Mouse (Mus musculus) gonadal fat pad, adult 2 months (tissue): Measurements from ENCODE around the gene Snx27. TPM values are rescaled to one million over a fixed set of nuclear protein-coding genes. Genes with fewer than 3 reads are reported as not detected.

Source experiments
- DNase-seq: peaks from one replicate; pipeline ENCODE4 v3.0.0-alpha.2; 2012; ENCODE audit warnings: low read depth
- polyA plus RNA-seq: library from polyadenylated mRNA; depleted of rRNA; stranded (reverse); fragments of >200 nt; gene quantifications from 2 replicates; pipeline ENCODE4 v1.2.3, GENCODE M21; 2012; rRNA removed

Snx27 gene
- 7.9 and 10.0 TPM in 2 replicates for polyA plus RNA-seq

GRCm38 (mm10) chr3:94582456-94582891, at the start of gene Snx27:
Gene Snx27, minus strand, starts transcription at chr3:94582716.
- DNase-seq = no peak

GRCm38 (mm10) chr3:94629876-94630275, 47.4 kb upstream of the Snx27 start:
- no peak for DNase-seq

GRCm38 (mm10) chr3:94628712-94629111, 46.2 kb upstream of the Snx27 start:
- no peak for DNase-seq

- no peak for DNase-seq
These were observed 41.8 kb upstream of the Snx27 start for GRCm38 (mm10) chr3:94624281-94624680.

GRCm38 (mm10) chr3:94622550-94622949, 40.0 kb upstream of the Snx27 start:
- DNase-seq = no peak

GRCm38 (mm10) chr3:94621740-94622507, 39.4 kb upstream of the Snx27 start:
- no peak for DNase-seq

GRCm38 (mm10) chr3:94616717-94617116, 34.2 kb upstream of the Snx27 start:
- no peak for DNase-seq

GRCm38 (mm10) chr3:94613258-94613878, 30.9 kb upstream of the Snx27 start:
- DNase-seq = no peak

- DNase-seq = no peak
These were observed 29.8 kb upstream of the Snx27 start for GRCm38 (mm10) chr3:94612274-94612673.

- DNase-seq = no peak
These were observed 29.3 kb upstream of the Snx27 start for GRCm38 (mm10) chr3:94611834-94612233.

GRCm38 (mm10) chr3:94611343-94611742, 28.8 kb upstream of the Snx27 start:
- peak; percentile 74 for DNase-seq

GRCm38 (mm10) chr3:94610581-94610980, 28.1 kb upstream of the Snx27 start:
- peak; percentile 79 for DNase-seq

- DNase-seq = no peak
These were observed 27.1 kb upstream of the Snx27 start for GRCm38 (mm10) chr3:94609621-94610020.

- no peak for DNase-seq
These were observed 19.4 kb upstream of the Snx27 start for GRCm38 (mm10) chr3:94601959-94602358.

GRCm38 (mm10) chr3:94597224-94597779, 14.8 kb upstream of the Snx27 start:
- no peak for DNase-seq

- DNase-seq = no peak
These were observed 13.4 kb upstream of the Snx27 start for GRCm38 (mm10) chr3:94595871-94596287.

- DNase-seq = no peak
These were observed 8.6 kb upstream of the Snx27 start for GRCm38 (mm10) chr3:94591066-94591465.

GRCm38 (mm10) chr3:94587962-94588361, 5.4 kb upstream of the Snx27 start:
- peak; percentile 86 for DNase-seq

- DNase-seq = no peak
These were observed 428 bp upstream of the Snx27 start for GRCm38 (mm10) chr3:94582944-94583343.

- no peak for DNase-seq
These were observed 592 bp downstream of the Snx27 start for GRCm38 (mm10) chr3:94581793-94582455.

- DNase-seq = no peak
These were observed 1.3 kb downstream of the Snx27 start for GRCm38 (mm10) chr3:94581138-94581780.

- no peak for DNase-seq
These were observed 8.0 kb downstream of the Snx27 start for GRCm38 (mm10) chr3:94574506-94574905.
